Mouse (Mus musculus): ENCODE measurements around the gene Rab1a.
"Not testable (repeated sequence)": the region's sequence is repeated elsewhere in the genome, so short reads cannot be mapped to it uniquely, and the experiment has no call there.

Gene Rab1a

GRCm38 (mm10) chr11:20200713-20201575 lies at the start of gene Rab1a:
TSS of gene Rab1a (plus strand) at chr11:20201432.
- peak; percentile 100 for DNase-seq (ENCODE audit: low read depth)

GRCm38 (mm10) chr11:20152107-20152901 lies 48.9 kb upstream of the Rab1a start:
- no peak for DNase-seq (ENCODE audit: low read depth)

GRCm38 (mm10) chr11:20153542-20153941 lies 47.7 kb upstream of the Rab1a start:
- not testable (repeated sequence) for DNase-seq (ENCODE audit: low read depth)

GRCm38 (mm10) chr11:20158879-20159278 lies 42.4 kb upstream of the Rab1a start:
- DNase-seq (ENCODE audit: low read depth) = no peak

GRCm38 (mm10) chr11:20164979-20165867 lies 36.0 kb upstream of the Rab1a start:
- no peak for DNase-seq (ENCODE audit: low read depth)

- DNase-seq (ENCODE audit: low read depth) = no peak
These were observed 35.2 kb upstream of the Rab1a start for GRCm38 (mm10) chr11:20165991-20166390.

- DNase-seq (ENCODE audit: low read depth) = not testable (repeated sequence)
These were observed 34.8 kb upstream of the Rab1a start for GRCm38 (mm10) chr11:20166476-20166875.

GRCm38 (mm10) chr11:20168972-20169371 lies 32.3 kb upstream of the Rab1a start:
- DNase-seq (ENCODE audit: low read depth) = no peak

GRCm38 (mm10) chr11:20187271-20187670 lies 14.0 kb upstream of the Rab1a start:
- DNase-seq (ENCODE audit: low read depth) = no peak

- DNase-seq (ENCODE audit: low read depth) = no peak
These were observed 8.0 kb upstream of the Rab1a start for GRCm38 (mm10) chr11:20193100-20193736.

GRCm38 (mm10) chr11:20201661-20202101 lies 449 bp downstream of the Rab1a start:
- peak; percentile 15 for DNase-seq (ENCODE audit: low read depth)

- peak; percentile 24 for DNase-seq (ENCODE audit: low read depth)
These were observed 1.2 kb downstream of the Rab1a start for GRCm38 (mm10) chr11:20202299-20203011.

- DNase-seq (ENCODE audit: low read depth) = no peak
These were observed 3.1 kb downstream of the Rab1a start for GRCm38 (mm10) chr11:20204321-20204720.

GRCm38 (mm10) chr11:20204870-20205446 lies 3.7 kb downstream of the Rab1a start:
- no peak for DNase-seq (ENCODE audit: low read depth)

- DNase-seq (ENCODE audit: low read depth) = no peak
These were observed 4.3 kb downstream of the Rab1a start for GRCm38 (mm10) chr11:20205538-20205937.

GRCm38 (mm10) chr11:20206626-20207223 lies 5.5 kb downstream of the Rab1a start:
- no peak for DNase-seq (ENCODE audit: low read depth)

GRCm38 (mm10) chr11:20207589-20207988 lies 6.4 kb downstream of the Rab1a start:
- no peak for DNase-seq (ENCODE audit: low read depth)

- DNase-seq (ENCODE audit: low read depth) = no peak
These were observed 10.6 kb downstream of the Rab1a start for GRCm38 (mm10) chr11:20211838-20212237.

GRCm38 (mm10) chr11:20214779-20215178 lies 13.5 kb downstream of the Rab1a start:
- DNase-seq (ENCODE audit: low read depth) = no peak

- no peak for DNase-seq (ENCODE audit: low read depth)
These were observed 15.2 kb downstream of the Rab1a start for GRCm38 (mm10) chr11:20216415-20216814.

Data from c-Kit-positive CD71-positive TER-119-negative erythroid progenitor cells, embryonic 14.5 days (primary cell).